Mouse (Mus musculus): ENCODE measurements at regions not wholly inside any gene's neighbourhood (a gene's known extent, or its start where the extent isn't known, plus 50 kb on each side); places are given as distances from the start of the nearest gene placed in this dataset.
"Not testable (repeated sequence)": the region's sequence is repeated elsewhere in the genome, so short reads cannot be mapped to it uniquely, and the experiment has no call there.

GRCm38 (mm10) chr9:14069770-14070169, 205.1 kb upstream of the Sesn3 start:
- TF ChIP-seq POLR2A (IDR thresholded peaks at IDR 0.05; ENCODE audit: borderline replicate concordance, extremely low read depth, insufficient read depth, insufficient read length), result no peak
- ATAC-seq (ENCODE audit: low FRiP score, low read depth) (no peak), DNase-seq (ENCODE audit: low spot score) (no peak)
- Histone ChIP-seq H3K27ac (replicated peaks; ENCODE audit: low read depth, low read length) (no peak overlapping the region), H3K9me3 (ENCODE audit: control insufficient read depth, low read length) (no peaks in the 10 kb centered on the region), H3K27me3 (ENCODE audit: control insufficient read depth, insufficient read depth, low read length) (no peaks in the 10 kb centered on the region), H3K4me3 (replicated peaks; ENCODE audit: low read length) (no peak overlapping the region), H3K4me1 (ENCODE audit: control insufficient read depth, insufficient read depth, low read length) (no peaks in the 10 kb centered on the region), H3K9ac (ENCODE audit: low read depth, low read length, severe bottlenecking) (no peak overlapping the region), H3K4me2 (replicated peaks; ENCODE audit: low read depth, low read length, severe bottlenecking) (no peak overlapping the region), H3K36me3 (ENCODE audit: control insufficient read depth, insufficient read depth, low read length) (no peaks in the 10 kb centered on the region)
- WGBS, result 59% methylated on average over 3 of the region's 3 CpGs

GRCm38 (mm10) chr9:14071728-14072127, 203.1 kb upstream of the Sesn3 start:
- no peak for DNase-seq (ENCODE audit: low spot score)
- 74% methylated on average over 6 of the region's 6 CpGs for WGBS
- no peak overlapping the region for H3K27ac ChIP-seq (replicated peaks; ENCODE audit: low read depth, low read length)
- no peak for TF ChIP-seq POLR2A (IDR thresholded peaks at IDR 0.05; ENCODE audit: borderline replicate concordance, extremely low read depth, insufficient read depth, insufficient read length)
- no peaks in the 10 kb centered on the region for H3K36me3 ChIP-seq (ENCODE audit: control insufficient read depth, insufficient read depth, low read length)
- H3K4me1 ChIP-seq (ENCODE audit: control insufficient read depth, insufficient read depth, low read length), result no peaks in the 10 kb centered on the region
- H3K9ac ChIP-seq (ENCODE audit: low read depth, low read length, severe bottlenecking), result no peak overlapping the region
- no peaks in the 10 kb centered on the region for H3K27me3 ChIP-seq (ENCODE audit: control insufficient read depth, insufficient read depth, low read length)
- ATAC-seq (ENCODE audit: low FRiP score, low read depth), result no peak
- H3K4me2 ChIP-seq (replicated peaks; ENCODE audit: low read depth, low read length, severe bottlenecking), result no peak overlapping the region
- H3K9me3 ChIP-seq (ENCODE audit: control insufficient read depth, low read length), result no peaks in the 10 kb centered on the region
- no peak overlapping the region for H3K4me3 ChIP-seq (replicated peaks; ENCODE audit: low read length)

- 82% methylated on average over 1 of the region's 1 CpGs for WGBS
- no peak for ATAC-seq (ENCODE audit: low FRiP score, low read depth)
Observed at GRCm38 (mm10) chr9:14072950-14073349, 201.9 kb upstream of the Sesn3 start.

GRCm38 (mm10) chr9:14074273-14074672, 200.6 kb upstream of the Sesn3 start:
- ATAC-seq (ENCODE audit: low FRiP score, low read depth), result no peak
- H3K9me3 ChIP-seq (ENCODE audit: control insufficient read depth, low read length), result no peaks in the 10 kb centered on the region
- no peak for DNase-seq (ENCODE audit: low spot score)
- H3K4me1 ChIP-seq (ENCODE audit: control insufficient read depth, insufficient read depth, low read length), result no peaks in the 10 kb centered on the region
- no peak for TF ChIP-seq POLR2A (IDR thresholded peaks at IDR 0.05; ENCODE audit: borderline replicate concordance, extremely low read depth, insufficient read depth, insufficient read length)
- 86% methylated on average over 6 of the region's 6 CpGs for WGBS
- no peak overlapping the region for H3K27ac ChIP-seq (replicated peaks; ENCODE audit: low read depth, low read length)
- no peak overlapping the region for H3K9ac ChIP-seq (ENCODE audit: low read depth, low read length, severe bottlenecking)
- H3K36me3 ChIP-seq (ENCODE audit: control insufficient read depth, insufficient read depth, low read length), result no peaks in the 10 kb centered on the region
- no peak overlapping the region for H3K4me3 ChIP-seq (replicated peaks; ENCODE audit: low read length)
- no peak overlapping the region for H3K4me2 ChIP-seq (replicated peaks; ENCODE audit: low read depth, low read length, severe bottlenecking)
- H3K27me3 ChIP-seq (ENCODE audit: control insufficient read depth, insufficient read depth, low read length), result no peaks in the 10 kb centered on the region

More at GRCm38 (mm10) chr9:14072950-14073349, 201.9 kb upstream of the Sesn3 start:
- Histone ChIP-seq H3K9ac (ENCODE audit: low read depth, low read length, severe bottlenecking) (no peak overlapping the region), H3K4me3 (replicated peaks; ENCODE audit: low read length) (no peak overlapping the region), H3K36me3 (ENCODE audit: control insufficient read depth, insufficient read depth, low read length) (no peaks in the 10 kb centered on the region), H3K27me3 (ENCODE audit: control insufficient read depth, insufficient read depth, low read length) (no peaks in the 10 kb centered on the region), H3K4me2 (replicated peaks; ENCODE audit: low read depth, low read length, severe bottlenecking) (no peak overlapping the region), H3K4me1 (ENCODE audit: control insufficient read depth, insufficient read depth, low read length) (no peaks in the 10 kb centered on the region), H3K9me3 (ENCODE audit: control insufficient read depth, low read length) (no peaks in the 10 kb centered on the region), H3K27ac (replicated peaks; ENCODE audit: low read depth, low read length) (no peak overlapping the region)
- DNase-seq (ENCODE audit: low spot score), result no peak
- TF ChIP-seq POLR2A (IDR thresholded peaks at IDR 0.05; ENCODE audit: borderline replicate concordance, extremely low read depth, insufficient read depth, insufficient read length), result no peak

GRCm38 (mm10) chr9:14074866-14075265, 200.0 kb upstream of the Sesn3 start:
- H3K4me3 ChIP-seq (replicated peaks; ENCODE audit: low read length); H3K4me2 ChIP-seq (replicated peaks; ENCODE audit: low read depth, low read length, severe bottlenecking); ATAC-seq (ENCODE audit: low FRiP score, low read depth); H3K36me3 ChIP-seq (ENCODE audit: control insufficient read depth, insufficient read depth, low read length); H3K4me1 ChIP-seq (ENCODE audit: control insufficient read depth, insufficient read depth, low read length); DNase-seq (ENCODE audit: low spot score); H3K9me3 ChIP-seq (ENCODE audit: control insufficient read depth, low read length); H3K27me3 ChIP-seq (ENCODE audit: control insufficient read depth, insufficient read depth, low read length); H3K27ac ChIP-seq (replicated peaks; ENCODE audit: low read depth, low read length); H3K9ac ChIP-seq (ENCODE audit: low read depth, low read length, severe bottlenecking): not testable (repeated sequence)

GRCm38 (mm10) chr9:14075452-14075851, 199.4 kb upstream of the Sesn3 start:
- 63% methylated on average over 4 of the region's 4 CpGs for WGBS
- H3K36me3 ChIP-seq (ENCODE audit: control insufficient read depth, insufficient read depth, low read length), result no peaks in the 10 kb centered on the region
- no peak for DNase-seq (ENCODE audit: low spot score)
- H3K4me2 ChIP-seq (replicated peaks; ENCODE audit: low read depth, low read length, severe bottlenecking), result no peak overlapping the region
- no peak overlapping the region for H3K4me3 ChIP-seq (replicated peaks; ENCODE audit: low read length)
- H3K27ac ChIP-seq (replicated peaks; ENCODE audit: low read depth, low read length), result no peak overlapping the region
- H3K9me3 ChIP-seq (ENCODE audit: control insufficient read depth, low read length), result no peaks in the 10 kb centered on the region
- H3K27me3 ChIP-seq (ENCODE audit: control insufficient read depth, insufficient read depth, low read length), result no peaks in the 10 kb centered on the region
- H3K9ac ChIP-seq (ENCODE audit: low read depth, low read length, severe bottlenecking), result no peak overlapping the region
- no peaks in the 10 kb centered on the region for H3K4me1 ChIP-seq (ENCODE audit: control insufficient read depth, insufficient read depth, low read length)
- no peak for TF ChIP-seq POLR2A (IDR thresholded peaks at IDR 0.05; ENCODE audit: borderline replicate concordance, extremely low read depth, insufficient read depth, insufficient read length)
- ATAC-seq (ENCODE audit: low FRiP score, low read depth), result no peak

All from limb, embryonic 14.5 days (tissue).